Mouse (Mus musculus) heart, embryonic 14.5 days (tissue): ENCODE results near the gene Cox20. TPM values are rescaled to one million over a fixed set of nuclear protein-coding genes. Genes with fewer than 3 reads are reported as not detected.

Experiments used
- ATAC-seq: fragments of 200-750 bp; cut with Nextera tagmentation; 2 replicates; pipeline ENCODE4 v1.8.0; 2017; ENCODE audit warnings: low read depth, moderate TSS enrichment; ENCODE audit not compliant: insufficient number of reproducible peaks, insufficient read depth, low FRiP score
- H3K27ac ChIP-seq, 2 experiments: fragments of 200-500 bp in 1 of 2; fragments of 300-500 bp in 1 of 2; sonication (generic) in 1 of 2; replicated peaks in 1 of 2; 2 replicates each; pipeline ENCODE4 v1.5.1; 2012 to 2014; ENCODE audit warnings: low read depth in 2 of 2, low read length in 2 of 2, control low read depth in 1 of 2, mild to moderate bottlenecking in 1 of 2, mixed read lengths in 1 of 2; ENCODE audit not compliant: control insufficient read depth in 1 of 2, insufficient read depth in 1 of 2
- H3K27me3 ChIP-seq: fragments of 300-500 bp; sonication (generic); 2 replicates; pipeline ENCODE4 v1.6.1; 2014; ENCODE audit warnings: mild to moderate bottlenecking, low read length, control low read depth; ENCODE audit not compliant: control insufficient read depth, insufficient read depth
- H3K36me3 ChIP-seq: fragments of 300-500 bp; sonication (generic); 2 replicates; pipeline ENCODE4 v1.6.1; 2014; ENCODE audit warnings: mild to moderate bottlenecking, control low read depth, low read length, mixed read lengths; ENCODE audit not compliant: control insufficient read depth, insufficient read depth
- H3K4me1 ChIP-seq, 2 experiments: fragments of 200-500 bp in 1 of 2; fragments of 300-500 bp in 1 of 2; sonication (generic) in 1 of 2; 2 replicates each; pipeline ENCODE4 v1.6.1; 2012 to 2014; ENCODE audit warnings: low read length in 2 of 2, control low read depth in 1 of 2, mixed read lengths in 1 of 2; ENCODE audit not compliant: control insufficient read depth in 2 of 2, insufficient read depth in 2 of 2
- H3K4me2 ChIP-seq: fragments of 300-500 bp; sonication (generic); 2 replicates; pipeline ENCODE4 v1.6.1; 2014; ENCODE audit warnings: mild to moderate bottlenecking, low read length
- H3K4me3 ChIP-seq, 2 experiments: fragments of 200-500 bp in 1 of 2; fragments of 300-500 bp in 1 of 2; sonication (generic) in 1 of 2; 2 replicates each; pipeline ENCODE4 v1.5.1; 2012 to 2014; ENCODE audit warnings: low read length in 2 of 2, mild to moderate bottlenecking in 2 of 2, control low read depth in 1 of 2, low read depth in 1 of 2, moderate library complexity in 1 of 2; ENCODE audit not compliant: control insufficient read depth in 1 of 2, insufficient read depth in 1 of 2
- H3K9ac ChIP-seq: fragments of 300-500 bp; sonication (generic); 2 replicates; pipeline ENCODE4 v1.6.1; 2014; ENCODE audit warnings: mild to moderate bottlenecking, low read length
- H3K9me3 ChIP-seq: fragments of 300-500 bp; sonication (generic); 2 replicates; pipeline ENCODE4 v1.6.1; 2016; ENCODE audit warnings: low read length, control low read depth; ENCODE audit not compliant: control insufficient read depth
- WGBS: fragments of 180-500 bp; shearing (Covaris S2); extraction: QIAGEN DNeasy Blood & Tissue Kit; methylation state at CpG from one replicate; pipeline ENCODE4 v1.1.7; 2014; 5-methylcytosine and 5-hydroxymethylcytosine counted together
- polyA plus RNA-seq: library from polyadenylated mRNA; unstranded; fragments of >200 nt; fragmentation: Nextera tagmentation; extraction: Ambion mirVana; gene quantifications from 2 replicates; pipeline ENCODE4 v1.2.1, GENCODE M21; 2014

Cox20 gene
- polyA plus RNA-seq, 1 experiment from 2014 or later: 299 TPM

DNA sequence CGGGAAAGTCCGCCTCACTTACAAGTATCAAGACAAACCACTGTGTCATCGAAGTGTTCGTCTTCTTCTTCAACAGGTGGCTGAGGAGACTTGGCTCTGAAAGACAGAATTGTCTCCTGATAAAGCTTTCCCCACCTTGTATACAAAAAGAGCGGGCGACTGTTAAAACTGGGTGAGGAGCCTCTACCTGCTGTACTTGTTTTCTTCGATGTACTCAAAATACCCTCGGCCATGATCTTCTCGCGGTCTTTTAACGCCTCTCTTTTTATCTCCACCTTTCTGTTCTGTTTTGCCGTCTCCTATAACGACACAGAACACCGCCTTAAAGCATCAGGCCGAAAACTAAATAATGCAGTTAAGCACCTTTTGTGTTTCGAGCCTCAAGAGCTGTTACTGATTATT, 16.9 kb downstream of the Cox20 start:
- H3K4me2 ChIP-seq: peak overlapping the region; percentile 73
- H3K36me3 ChIP-seq: peaks cover 44% of the 10 kb centered on the region
- peak overlapping the region; percentile 84 to 99 for H3K4me3 ChIP-seq
- ATAC-seq: no peak
- no peaks in the 10 kb centered on the region for H3K9me3 ChIP-seq
- H3K9ac ChIP-seq: peak overlapping the region; percentile 100
- peaks cover 3 to 28% of the 10 kb centered on the region in 2 experiments for H3K4me1 ChIP-seq
- WGBS: under 1% methylated on average over 16 of the region's 16 CpGs
- no peaks in the 10 kb centered on the region for H3K27me3 ChIP-seq
- peak overlapping the region; percentile 75 to 99 for H3K27ac ChIP-seq

DNA sequence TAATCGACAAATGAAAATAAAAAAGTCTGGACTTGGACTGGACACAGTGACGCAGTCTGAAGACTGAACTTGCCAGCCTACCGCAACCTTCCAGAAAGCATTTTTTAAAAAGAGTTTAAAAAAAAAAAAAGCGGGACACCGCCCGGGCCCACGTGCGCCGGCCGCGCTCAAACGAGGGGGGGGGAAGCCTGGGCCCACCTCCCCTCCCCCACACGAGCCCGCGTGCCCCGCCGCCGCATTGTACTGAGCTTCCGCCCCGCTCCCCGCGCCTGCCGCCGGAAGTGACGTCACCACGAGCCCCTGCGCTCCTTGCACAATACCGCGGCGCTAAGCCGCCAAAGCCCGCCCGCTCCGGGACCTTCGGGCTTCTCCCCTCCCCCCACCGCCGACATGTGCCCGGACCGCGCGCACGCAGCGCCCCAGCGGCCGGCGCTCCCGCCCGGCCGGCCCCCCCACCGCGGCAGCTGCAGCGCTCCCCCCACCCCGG, 17.4 kb downstream of the Cox20 start:
- ATAC-seq: peak; percentile 92
- no peaks in the 10 kb centered on the region for H3K9me3 ChIP-seq
- under 1% methylated on average over 37 of the region's 53 CpGs for WGBS

DNA sequence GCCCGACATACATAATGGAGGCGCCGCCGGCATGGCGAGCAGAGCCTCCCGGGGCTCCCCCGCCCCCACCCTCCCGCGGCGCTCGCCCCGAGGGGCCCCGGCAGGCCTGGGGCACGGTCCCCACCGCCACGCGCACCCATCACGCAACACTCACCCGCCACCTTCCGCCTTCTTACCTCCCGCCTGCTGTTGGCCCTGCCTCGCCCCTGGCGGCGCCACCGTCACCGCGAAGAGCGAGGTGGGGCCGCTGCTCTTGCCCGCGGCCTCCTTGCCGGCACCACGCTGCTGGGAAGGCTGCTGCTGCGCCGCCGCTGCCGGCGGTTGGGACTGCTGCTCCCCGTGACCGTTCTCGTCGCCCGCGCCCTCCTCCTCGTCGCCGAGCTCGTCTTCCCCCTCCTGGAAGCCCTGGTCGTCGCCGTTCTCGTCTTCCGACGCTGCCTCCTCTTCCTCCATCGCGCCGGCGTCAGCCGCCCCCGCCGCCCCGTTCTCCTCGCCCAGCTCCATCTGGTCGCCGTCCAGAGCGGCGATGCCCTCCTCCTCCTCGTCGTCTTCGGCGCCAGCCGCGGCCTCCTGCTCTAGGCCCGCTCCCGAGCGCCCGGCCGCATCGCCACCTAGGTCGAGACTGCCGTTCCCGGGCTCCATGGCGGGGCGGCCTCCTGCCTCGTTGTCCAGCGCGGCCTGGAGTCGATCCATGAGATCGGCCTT, 18.0 kb downstream of the Cox20 start:
- peak overlapping the region; percentile 99 for H3K27ac ChIP-seq
- under 1% methylated on average over 67 of the region's 89 CpGs for WGBS

More for the DNA sequence above, 17.4 kb downstream of the Cox20 start:
- peak overlapping the region; percentile 84 to 99 for H3K4me3 ChIP-seq
- peak overlapping the region; percentile 75 to 99 for H3K27ac ChIP-seq
- H3K4me1 ChIP-seq: peaks cover 3 to 28% of the 10 kb centered on the region in 2 experiments
- no peaks in the 10 kb centered on the region for H3K27me3 ChIP-seq
- H3K4me2 ChIP-seq: peak overlapping the region; percentile 73
- peaks cover 40% of the 10 kb centered on the region for H3K36me3 ChIP-seq
- peak overlapping the region; percentile 100 for H3K9ac ChIP-seq

GRCm38 (mm10) chr1:178337551-178338317, 18.8 kb downstream of the Cox20 start, which contains the start of gene Hnrnpu:
Gene Hnrnpu (minus strand): TSS chr1:178337797.
- WGBS: under 1% methylated on average over 73 of the region's 73 CpGs
- Histone ChIP-seq H3K4me2 (peak within 1 kb of the TSS; percentile 73), H3K27me3 (no peaks in the 10 kb centered on the region), H3K4me3 (peak within 1 kb of the TSS; percentile 84 to 99), H3K36me3 (peaks cover 26% of the 10 kb centered on the region), H3K9me3 (no peaks in the 10 kb centered on the region), H3K9ac (peak within 1 kb of the TSS; percentile 100), H3K27ac (peak within 1 kb of the TSS; percentile 99), H3K4me1 (peaks cover 3 to 28% of the 10 kb centered on the region in 2 experiments)
- peak; percentile 88 for ATAC-seq

More for the DNA sequence above, 18.0 kb downstream of the Cox20 start:
- peak overlapping the region; percentile 73 for H3K4me2 ChIP-seq
- peaks cover 3 to 28% of the 10 kb centered on the region in 2 experiments for H3K4me1 ChIP-seq
- H3K27me3 ChIP-seq: no peaks in the 10 kb centered on the region
- no peaks in the 10 kb centered on the region for H3K9me3 ChIP-seq
- peaks cover 34% of the 10 kb centered on the region for H3K36me3 ChIP-seq
- H3K4me3 ChIP-seq: peak overlapping the region; percentile 84 to 99
- H3K9ac ChIP-seq: peak overlapping the region; percentile 100
- ATAC-seq: peak; percentile 1; the same call in 1 of the 2 replicates

- H3K4me3 ChIP-seq: peak overlapping the region; percentile 70 to 99
- H3K36me3 ChIP-seq: peaks cover 20% of the 10 kb centered on the region
- peaks cover 3 to 23% of the 10 kb centered on the region in 2 experiments for H3K4me1 ChIP-seq
- peak overlapping the region; percentile 99 for H3K27ac ChIP-seq
- peak overlapping the region; percentile 70 for H3K4me2 ChIP-seq
- H3K27me3 ChIP-seq: no peaks in the 10 kb centered on the region
- no peak for ATAC-seq
- H3K9me3 ChIP-seq: no peaks in the 10 kb centered on the region
- WGBS: 11% methylated on average over 6 of the region's 6 CpGs
- H3K9ac ChIP-seq: peak overlapping the region; percentile 100
Measured at GRCm38 (mm10) chr1:178338318-178338641, 19.4 kb downstream of the Cox20 start.

GRCm38 (mm10) chr1:178340213-178340612, 21.3 kb downstream of the Cox20 start:
- Histone ChIP-seq H3K27ac (no peak overlapping the region; a peak in 1 of 4 replicates), H3K27me3 (no peaks in the 10 kb centered on the region), H3K4me2 (no peak overlapping the region), H3K4me1 (peaks cover 3 to 13% of the 10 kb centered on the region in 2 experiments), H3K36me3 (peaks cover 2% of the 10 kb centered on the region), H3K4me3 (no peak overlapping the region), H3K9me3 (no peaks in the 10 kb centered on the region), H3K9ac (no peak overlapping the region)
- ATAC-seq: no peak
- WGBS: 39% methylated on average over 2 of the region's 2 CpGs

- H3K4me2 ChIP-seq: no peak overlapping the region
- H3K9me3 ChIP-seq: no peaks in the 10 kb centered on the region
- ATAC-seq: no peak
- H3K4me3 ChIP-seq: no peak overlapping the region
- no peak overlapping the region for H3K9ac ChIP-seq
- peaks cover 3 to 13% of the 10 kb centered on the region in 2 experiments for H3K4me1 ChIP-seq
- no peak overlapping the region for H3K27ac ChIP-seq
- whole genome bisulfite sequencing: 80% methylated on average over 3 of the region's 3 CpGs
- H3K27me3 ChIP-seq: no peaks in the 10 kb centered on the region
- no peaks in the 10 kb centered on the region for H3K36me3 ChIP-seq
Measured at GRCm38 (mm10) chr1:178341435-178341834, 22.5 kb downstream of the Cox20 start.
